Mouse (Mus musculus): ENCODE data around the gene Prkch. TPM values are rescaled to one million over a fixed set of nuclear protein-coding genes. Genes with fewer than 3 reads are reported as not detected.

Prkch gene
- 1.5 to 2.2 TPM (median 2.0 TPM) in 4 replicates for total RNA-seq (2023; ENCODE audit: inconsistent age)

GRCm38 (mm10) chr12:73584610-73585240 lies at the start of gene Prkch:
Gene Prkch (plus strand): TSS chr12:73584796.

GRCm38 (mm10) chr12:73546086-73546711 lies 38.4 kb upstream of the Prkch start, which contains the start of gene Tmem30b:
Gene Tmem30b (minus strand): TSS chr12:73546392.

Other genes starting within 250 kb of the Prkch start
- not detected in 4 replicates for gene Tmem30b, start 38.4 kb upstream of the Prkch start, total RNA-seq (2023; ENCODE audit: inconsistent age)

All from B cell, adult (primary cell).